Mouse (Mus musculus) stomach, postnatal 0 days (tissue): ENCODE data around the gene Nox4.

ENCODE experiments used
- CTCF ChIP-seq: IDR thresholded peaks from 2 replicates; pipeline ENCODE4 v1.5.1; 2016; ENCODE audit warnings: antibody characterized with exemption, low read depth, mild to moderate bottlenecking, moderate library complexity
- EP300 ChIP-seq: optimal IDR thresholded peaks from 2 replicates; pipeline ENCODE3; 2016; ENCODE audit warnings: antibody characterized with exemption

DNA sequence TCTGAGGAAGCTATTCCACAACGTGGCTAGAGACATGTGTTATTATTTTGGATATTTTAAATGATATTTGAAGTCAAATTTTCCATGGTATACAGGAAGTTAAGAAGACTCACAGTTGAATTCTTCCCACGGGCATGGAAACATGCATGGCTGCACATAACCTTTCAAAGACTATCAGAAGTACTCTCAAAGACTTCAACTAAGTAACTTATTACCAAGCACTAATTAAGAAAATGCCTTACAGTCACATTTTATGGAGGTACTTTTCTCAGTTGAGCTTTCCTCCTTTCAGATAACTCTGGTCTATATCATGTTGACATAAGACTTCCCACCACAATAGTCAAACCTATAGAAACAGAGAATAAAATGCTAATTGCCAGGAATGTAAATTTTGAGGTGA is 20.3 kb upstream of the Nox4 start:
- TF ChIP-seq CTCF (no peak), EP300 (no peak)
